10 mouse cellular contexts compared by ENCODE assay signal in genomic region chr4:134018038-134018778, GRCm38 (mm10). TPM values are rescaled to one million over a fixed set of nuclear protein-coding genes. Genes with fewer than 3 reads are reported as not detected.
DNase-seq lines count a peak whose midpoint lies in the region; ATAC-seq lines count a peak whose summit lies in the region.
"Had no signal": no experiment of that assay in that cellular context is flagged by ENCODE, and none has a peak within 500 bp of the region (broad histone marks: within the 10 kb centered on the region; RNA-seq: fewer than 3 reads in every experiment).

No protein-coding gene starts in this region.

- no peak for ATAC-seq in heart, embryonic 11.5 days (replicated peaks; ENCODE audit: insufficient number of reproducible peaks, low FRiP score, low TSS enrichment)
- no peak for ATAC-seq in hindbrain, embryonic 16.5 days
- ATAC-seq in midbrain, embryonic 12.5 days (ENCODE audit: low FRiP score, low read depth): no peak

- H3K36me3 ChIP-seq in heart, embryonic 11.5 days (ENCODE audit: control insufficient read depth, insufficient read depth, low read length): no peaks in the 10 kb centered on the region
- no peaks in the 10 kb centered on the region for H3K36me3 ChIP-seq in hindbrain, embryonic 16.5 days (ENCODE audit: control insufficient read depth, insufficient read depth, low read length)
- no peaks in the 10 kb centered on the region for H3K36me3 ChIP-seq in midbrain, embryonic 12.5 days

- no peaks in the 10 kb centered on the region for H3K9me3 ChIP-seq in heart, embryonic 11.5 days (replicated peaks; ENCODE audit: control insufficient read depth, low read length)
- no peaks in the 10 kb centered on the region for H3K9me3 ChIP-seq in hindbrain, embryonic 16.5 days (ENCODE audit: control insufficient read depth, low read length)
- H3K9me3 ChIP-seq in midbrain, embryonic 12.5 days: no peaks in the 10 kb centered on the region

- WGBS in heart, embryonic 11.5 days (ENCODE audit: insufficient replicate concordance): under 1% methylated on average over 46 of the region's 46 CpGs
- WGBS in hindbrain, embryonic 16.5 days: under 1% methylated on average over 42 of the region's 46 CpGs
- WGBS in midbrain, embryonic 12.5 days: under 1% methylated on average over 46 of the region's 46 CpGs

- DNase-seq in heart, adult 8-10 months (ENCODE audit: low spot score): no peak
- peak; percentile 74 for DNase-seq in embryo, embryonic 10.5 days (ENCODE audit: low spot score)
- no peak for DNase-seq in urinary bladder, postnatal 4 days (ENCODE audit: low spot score in 2 of 2)
- DNase-seq in urinary bladder, postnatal 36 days (ENCODE audit: low spot score in 2 of 2): no peak
- no peak for DNase-seq in left cerebral cortex, postnatal 36 days (ENCODE audit: low spot score in 2 of 2)

- 0 out of 2 replicates have a peak overlapping the region, but pooled peaks have one; percentile 10 for H3K27ac ChIP-seq in heart, embryonic 11.5 days (ENCODE audit: low read depth, low read length)
- no peak overlapping the region for H3K27ac ChIP-seq in hindbrain, embryonic 16.5 days (ENCODE audit: low read depth, low read length)
- H3K27ac ChIP-seq in midbrain, embryonic 12.5 days (replicated peaks): peak overlapping the region; percentile 79
- H3K27ac ChIP-seq: macrophage had no signal

- H3K4me1 ChIP-seq in heart, embryonic 11.5 days (ENCODE audit: control insufficient read depth, insufficient read depth, low read length): peaks cover 45% of the 10 kb centered on the region
- H3K4me1 ChIP-seq in hindbrain, embryonic 16.5 days (ENCODE audit: control insufficient read depth, insufficient read depth, low read depth, low read length): peaks cover 18% of the 10 kb centered on the region
- peaks cover 53% of the 10 kb centered on the region for H3K4me1 ChIP-seq in midbrain, embryonic 12.5 days

- peak overlapping the region; percentile 16; the same call in 1 of the 2 replicates for H3K9ac ChIP-seq in heart, embryonic 11.5 days (ENCODE audit: low read depth, low read length)
- H3K9ac ChIP-seq in hindbrain, embryonic 16.5 days (ENCODE audit: low read depth, low read length): peak overlapping the region; percentile 56
- H3K9ac ChIP-seq in midbrain, embryonic 12.5 days (replicated peaks): peak overlapping the region; percentile 62

- H3K27me3 ChIP-seq in heart, embryonic 11.5 days (ENCODE audit: control insufficient read depth, insufficient read depth, low read length): peaks cover 26% of the 10 kb centered on the region
- H3K27me3 ChIP-seq in hindbrain, embryonic 16.5 days (replicated peaks; ENCODE audit: control insufficient read depth, insufficient read depth, low read length): peaks cover 20% of the 10 kb centered on the region
- peaks cover 13% of the 10 kb centered on the region for H3K27me3 ChIP-seq in midbrain, embryonic 12.5 days

- peak overlapping the region; percentile 42 for H3K4me3 ChIP-seq in heart, embryonic 11.5 days (ENCODE audit: low read depth, low read length)
- H3K4me3 ChIP-seq in hindbrain, embryonic 16.5 days (ENCODE audit: low read length): peak overlapping the region; percentile 44
- peak overlapping the region; percentile 49 for H3K4me3 ChIP-seq in midbrain, embryonic 12.5 days

- intact Hi-C loops in left cerebral cortex, postnatal 36 days (cut with DNase I): no loop called here

- H3K4me2 ChIP-seq in heart, embryonic 11.5 days: peak overlapping the region; percentile 80
- H3K4me2 ChIP-seq in hindbrain, embryonic 16.5 days (ENCODE audit: low read length): peak overlapping the region; percentile 70
- peak overlapping the region; percentile 54 for H3K4me2 ChIP-seq in midbrain, embryonic 12.5 days (replicated peaks)

RNA-seq across cellular contexts. Expression of gene Lin28a, which starts 0.4 kb away (rescaled TPM):
- polyA plus RNA-seq in heart, embryonic 11.5 days (2014; fragmentation: Nextera tagmentation; extraction: Ambion mirVana): 0.21 and 0.30 TPM in 2 replicates
- not detected for total RNA-seq in heart, adult 8-10 months (2022)
- 0.16 and 0.35 TPM in 2 replicates for polyA plus RNA-seq in hindbrain, embryonic 16.5 days (2015; fragmentation: Nextera tagmentation; extraction: Ambion mirVana)
- polyA plus RNA-seq in midbrain, embryonic 12.5 days (2016; fragmentation: Nextera tagmentation; extraction: Ambion mirVana): 3.3 and 3.4 TPM in 2 replicates
- not detected for total RNA-seq in left cerebral cortex, postnatal 36 days (2021)
- polyA plus RNA-seq: macrophage had no signal

RNA-seq across cellular contexts. Expression of gene Dhdds, which starts 17.5 kb away (rescaled TPM):
- 35.3 and 35.6 TPM in 2 replicates for polyA plus RNA-seq in heart, embryonic 11.5 days (2014; fragmentation: Nextera tagmentation; extraction: Ambion mirVana)
- 10 to 100 TPM; 33.6 to 44.8 (median 36.3) TPM for total RNA-seq in heart, adult 8-10 months (2022)
- polyA plus RNA-seq in hindbrain, embryonic 16.5 days (2015; fragmentation: Nextera tagmentation; extraction: Ambion mirVana): 49.7 and 49.8 TPM in 2 replicates
- polyA plus RNA-seq in midbrain, embryonic 12.5 days (2016; fragmentation: Nextera tagmentation; extraction: Ambion mirVana): 36.8 and 43.9 TPM in 2 replicates
- 10 to 100 TPM; 61.9 to 63.3 TPM for total RNA-seq in left cerebral cortex, postnatal 36 days (2021)

RNA-seq across cellular contexts. Expression of gene Zfp683, which starts 35.4 kb away (rescaled TPM):
- not detected in 2 replicates for polyA plus RNA-seq in heart, embryonic 11.5 days (2014; fragmentation: Nextera tagmentation; extraction: Ambion mirVana)
- total RNA-seq in heart, adult 8-10 months (2022): not detected
- polyA plus RNA-seq in hindbrain, embryonic 16.5 days (2015; fragmentation: Nextera tagmentation; extraction: Ambion mirVana): not detected in 2 replicates
- not detected in 2 replicates for polyA plus RNA-seq in midbrain, embryonic 12.5 days (2016; fragmentation: Nextera tagmentation; extraction: Ambion mirVana)
- not detected for total RNA-seq in left cerebral cortex, postnatal 36 days (2021)
- total RNA-seq: gastrocnemius, adult 8-10 months had no signal
- polyA plus RNA-seq: macrophage had no signal

RNA-seq across cellular contexts. Expression of gene Crybg2, which starts 42.4 kb away (rescaled TPM):
- 0.52 and 1.1 TPM in 2 replicates for polyA plus RNA-seq in heart, embryonic 11.5 days (2014; fragmentation: Nextera tagmentation; extraction: Ambion mirVana)
- under 1 TPM in 1 of 4 experiments, not detected in 3; 0.50 TPM for total RNA-seq in heart, adult 8-10 months (2022)
- 3.7 and 5.3 TPM in 2 replicates for polyA plus RNA-seq in hindbrain, embryonic 16.5 days (2015; fragmentation: Nextera tagmentation; extraction: Ambion mirVana)
- 1.2 and 1.7 TPM in 2 replicates for polyA plus RNA-seq in midbrain, embryonic 12.5 days (2016; fragmentation: Nextera tagmentation; extraction: Ambion mirVana)
- total RNA-seq in left cerebral cortex, postnatal 36 days (2021): 1 to 10 TPM; 3.5 to 4.2 TPM
- total RNA-seq: gastrocnemius, adult 8-10 months had no signal
- polyA plus RNA-seq: macrophage had no signal

RNA-seq across cellular contexts. Expression of gene Hmgn2, which starts 49.8 kb away (rescaled TPM):
- 2,081 and 2,101 TPM in 2 replicates for polyA plus RNA-seq in heart, embryonic 11.5 days (2014; fragmentation: Nextera tagmentation; extraction: Ambion mirVana)
- total RNA-seq in heart, adult 8-10 months (2022): 100 to 1,000 TPM; 101 to 125 (median 116) TPM
- 909 and 1,029 TPM in 2 replicates for polyA plus RNA-seq in hindbrain, embryonic 16.5 days (2015; fragmentation: Nextera tagmentation; extraction: Ambion mirVana)
- 3,003 and 3,059 TPM in 2 replicates for polyA plus RNA-seq in midbrain, embryonic 12.5 days (2016; fragmentation: Nextera tagmentation; extraction: Ambion mirVana)
- 100 to 1,000 TPM in 1 of 2 experiments, 10 to 100 TPM in 1; 97.3 to 117 TPM for total RNA-seq in left cerebral cortex, postnatal 36 days (2021)
